Comparison of ENCODE assay signal across 12 mouse cellular contexts in the genomic region with DNA sequence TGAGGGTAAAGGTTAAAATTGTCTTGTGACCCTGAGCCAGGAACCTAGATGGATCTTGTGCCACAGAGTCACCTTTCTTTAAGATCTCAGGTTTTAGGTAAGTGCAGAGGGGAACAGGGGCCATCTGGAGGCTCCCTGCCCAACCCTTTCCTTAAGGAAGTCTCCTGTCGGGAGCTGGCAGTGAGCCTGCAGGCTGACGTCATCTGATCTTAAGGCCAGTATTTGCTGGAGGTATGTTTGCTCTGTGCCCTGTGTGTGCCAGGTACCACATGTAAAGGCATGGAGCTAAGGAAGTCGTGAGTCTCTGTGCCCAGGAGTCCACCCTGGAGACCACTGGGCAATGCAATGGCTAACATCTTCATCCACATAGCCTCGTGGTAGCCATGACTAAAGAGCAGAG. TPM values are rescaled to one million over a fixed set of nuclear protein-coding genes. Genes with fewer than 3 reads are reported as not detected.
DNase-seq lines count a peak whose midpoint lies in the region; ATAC-seq lines count a peak whose summit lies in the region.
"Had no signal": no experiment of that assay in that cellular context is flagged by ENCODE, and none has a peak within 500 bp of the region (broad histone marks: within the 10 kb centered on the region; RNA-seq: fewer than 3 reads in every experiment).

No protein-coding gene starts in this region.

- WGBS in kidney, embryonic 15.5 days, result 59% methylated on average over 4 of the region's 4 CpGs

- no peak overlapping the region for H3K4me3 ChIP-seq in kidney, embryonic 15.5 days (replicated peaks)
- H3K4me3 ChIP-seq: hindbrain, embryonic 10.5 days had no signal

- 0 out of 2 replicates have a peak overlapping the region, but pooled peaks have one; percentile 29 for H3K27ac ChIP-seq in kidney, embryonic 15.5 days

- intact Hi-C loops in heart, postnatal 25 days (cut with DNase I), result no loop called here
- intact Hi-C loops in heart, postnatal 14 days (cut with DNase I), result no loop called here

- H3K9me3 ChIP-seq in kidney, embryonic 15.5 days (replicated peaks), result no peaks in the 10 kb centered on the region
- H3K9me3 ChIP-seq: hindbrain, embryonic 10.5 days had no signal

- no peak for ATAC-seq in kidney, embryonic 15.5 days (replicated peaks; ENCODE audit: low FRiP score)
- ATAC-seq: midbrain, embryonic 16.5 days had no signal

- H3K36me3 ChIP-seq in kidney, embryonic 15.5 days, result no peaks in the 10 kb centered on the region
- H3K36me3 ChIP-seq: hindbrain, embryonic 10.5 days had no signal

- H3K9ac ChIP-seq in kidney, embryonic 15.5 days, result no peak overlapping the region

- H3K4me2 ChIP-seq in kidney, embryonic 15.5 days, result no peak overlapping the region

- peak; percentile 15 to 19 for DNase-seq in heart, adult 9 months (ENCODE audit: low spot score in 2 of 2)
- DNase-seq in heart, postnatal 25 days (ENCODE audit: low spot score), result no peak
- DNase-seq in heart, postnatal 14 days, result peak; percentile 37 to 44
- DNase-seq in lung, postnatal 14 days, result peak; percentile 65
- no peak for DNase-seq in layer of hippocampus, adult 8-10 months (ENCODE audit: low spot score in 2 of 2)
- DNase-seq in urinary bladder, postnatal 10 days (ENCODE audit: low spot score), result no peak
- DNase-seq in right cerebral cortex, postnatal 25 days, result no peak
- DNase-seq: gastrocnemius, postnatal 10 days; thymus, postnatal 25 days had no signal

- peaks cover 19% of the 10 kb centered on the region for H3K4me1 ChIP-seq in kidney, embryonic 15.5 days

- H3K27me3 ChIP-seq in kidney, embryonic 15.5 days, result no peaks in the 10 kb centered on the region

RNA-seq across cellular contexts. Expression of a gene that starts 27.6 kb away (rescaled TPM):
- total RNA-seq in heart, postnatal 25 days (2021), result 10 to 100 TPM; 17.3 to 18.2 TPM
- 10 to 100 TPM; 24.4 to 30.0 TPM for total RNA-seq in heart, postnatal 14 days (2021)
- polyA plus RNA-seq in kidney, embryonic 15.5 days (2015; fragmentation: Nextera tagmentation; extraction: Ambion mirVana), result 55.1 and 64.4 TPM in 2 replicates
- 10 to 100 TPM; 22.4 to 27.3 (median 23.9) TPM for total RNA-seq in layer of hippocampus, adult 8-10 months (2022)

Comparison
In these comparisons a context has a peak if more than half of its experiments do, and no peak if none do; other contexts are left out.
1. DNase-seq: peak in heart, adult 9 months (2 of 2), heart, postnatal 14 days (2 of 2) and lung, postnatal 14 days (single experiment); none in heart, postnatal 25 days (single experiment), layer of hippocampus, adult 8-10 months (0 of 2), urinary bladder, postnatal 10 days (single experiment) and right cerebral cortex, postnatal 25 days (single experiment).